Mouse (Mus musculus) midbrain, embryonic 16.5 days (tissue): Measurements from ENCODE around the gene Cnga1. TPM values are rescaled to one million over a fixed set of nuclear protein-coding genes. Genes with fewer than 3 reads are reported as not detected.

ENCODE experiments used
- polyA plus RNA-seq: library from polyadenylated mRNA; unstranded; fragments of >200 nt; fragmentation: Nextera tagmentation; extraction: Ambion mirVana; gene quantifications from 2 replicates; pipeline ENCODE4 v1.2.1, GENCODE M21; 2015

Cnga1 gene
- polyA plus RNA-seq, 1 experiment from 2014 or later = not detected

Other genes with a start within 250 kb of the Cnga1 start
- 0.93 and 1.2 TPM in 2 replicates for gene Corin, start 139.8 kb downstream of the Cnga1 start, polyA plus RNA-seq
- gene Nfxl1, start 84.6 kb downstream of the Cnga1 start, polyA plus RNA-seq = 11.2 and 13.8 TPM in 2 replicates
- 3.0 and 4.9 TPM in 2 replicates for gene Zar1, start 63.0 kb downstream of the Cnga1 start, polyA plus RNA-seq
- 5.2 and 10.3 TPM in 2 replicates for gene Gm5868, start 56.7 kb downstream of the Cnga1 start, polyA plus RNA-seq
- gene Nipal1, start 3.5 kb upstream of the Cnga1 start, polyA plus RNA-seq = 0.54 and 0.70 TPM in 2 replicates
- gene Txk, start 108.5 kb upstream of the Cnga1 start, polyA plus RNA-seq = 0.19 TPM in 1 of 2 replicates, not detected in the other
- 4.6 and 5.4 TPM in 2 replicates for gene Tec, start 224.2 kb upstream of the Cnga1 start, polyA plus RNA-seq